Mouse (Mus musculus) thymus, postnatal 0 days (tissue): Measurements from ENCODE around the gene Gm17949. TPM values are rescaled to one million over a fixed set of nuclear protein-coding genes. Genes with fewer than 3 reads are reported as not detected.

Experiments used
- DNase-seq: peaks from one replicate; pipeline ENCODE4 v3.0.0-alpha.2; 2015; ENCODE audit warnings: low spot score
- polyA plus RNA-seq: library from polyadenylated mRNA; unstranded; fragments of >200 nt; fragmentation: Nextera tagmentation; extraction: Ambion mirVana; gene quantifications from 2 replicates; pipeline ENCODE4 v1.2.1, GENCODE M21; 2015

Gene Gm17949
- polyA plus RNA-seq, 1 experiment from 2014 or later = 0.53 TPM

GRCm38 (mm10) chr17:56990115-56990746, 21.0 kb upstream of the Gm17949 start, which contains the start of gene Clpp:
Gene Clpp (plus strand): TSS chr17:56990305.
- DNase-seq = peak; percentile 97

- DNase-seq = no peak
These were observed 20.3 kb upstream of the Gm17949 start for GRCm38 (mm10) chr17:56990966-56991365.

GRCm38 (mm10) chr17:56995046-56995445, 16.2 kb upstream of the Gm17949 start:
- no peak for DNase-seq

- no peak for DNase-seq
These were observed 14.8 kb upstream of the Gm17949 start for GRCm38 (mm10) chr17:56996506-56996905.

GRCm38 (mm10) chr17:56997029-56997667, 14.1 kb upstream of the Gm17949 start, which contains the start of gene Alkbh7:
Gene Alkbh7 (plus strand): TSS chr17:56997339.
- DNase-seq = peak; percentile 98

- no peak for DNase-seq
These were observed 11.9 kb upstream of the Gm17949 start for GRCm38 (mm10) chr17:56999414-56999813.

GRCm38 (mm10) chr17:56999968-57000609, 11.2 kb upstream of the Gm17949 start, which contains the start of gene Pspn:
Gene Pspn (minus strand): TSS chr17:57000018.
- DNase-seq = no peak

- DNase-seq = no peak
These were observed 10.0 kb upstream of the Gm17949 start for GRCm38 (mm10) chr17:57001228-57001627.

GRCm38 (mm10) chr17:57003994-57004393, 7.3 kb upstream of the Gm17949 start:
- DNase-seq = no peak

GRCm38 (mm10) chr17:57007137-57007905, 3.9 kb upstream of the Gm17949 start:
- no peak for DNase-seq

- DNase-seq = no peak
These were observed 396 bp upstream of the Gm17949 start for GRCm38 (mm10) chr17:57010911-57011235.

- no peak for DNase-seq
These were observed 1.1 kb downstream of the Gm17949 start for GRCm38 (mm10) chr17:57012245-57012795.

- no peak for DNase-seq
These were observed 8.4 kb downstream of the Gm17949 start for GRCm38 (mm10) chr17:57019693-57020092.

GRCm38 (mm10) chr17:57020960-57021359, 9.7 kb downstream of the Gm17949 start:
- no peak for DNase-seq

- DNase-seq = no peak
These were observed 16.2 kb downstream of the Gm17949 start for GRCm38 (mm10) chr17:57027471-57027870.

- no peak for DNase-seq
These were observed 18.4 kb downstream of the Gm17949 start for GRCm38 (mm10) chr17:57029691-57030090.

- peak; percentile 63 for DNase-seq
These were observed 19.8 kb downstream of the Gm17949 start, which contains the start of gene Khsrp for GRCm38 (mm10) chr17:57030931-57031660. Gene Khsrp (minus strand): TSS chr17:57031522.

GRCm38 (mm10) chr17:57031661-57032420, 20.6 kb downstream of the Gm17949 start:
- DNase-seq = peak; percentile 100

GRCm38 (mm10) chr17:57032854-57033253, 21.6 kb downstream of the Gm17949 start:
- no peak for DNase-seq

GRCm38 (mm10) chr17:57038978-57039377, 27.7 kb downstream of the Gm17949 start:
- DNase-seq = no peak
